Mouse (Mus musculus) embryonic fibroblast, embryonic 13.5 days (primary cell): ENCODE data around the gene Rnf208.

Experiments used
- CTCF ChIP-seq: IDR thresholded peaks from 2 replicates; pipeline ENCODE4 v1.5.1; 2011; ENCODE audit warnings: mild to moderate bottlenecking, control low read depth, low read length, moderate library complexity, borderline replicate concordance; ENCODE audit not compliant: insufficient read depth
- POLR2A ChIP-seq: IDR thresholded peaks from 2 replicates; pipeline ENCODE4 v1.6.1; 2011; ENCODE audit warnings: low read depth, mild to moderate bottlenecking, control low read depth, low read length, moderate library complexity

DNA sequence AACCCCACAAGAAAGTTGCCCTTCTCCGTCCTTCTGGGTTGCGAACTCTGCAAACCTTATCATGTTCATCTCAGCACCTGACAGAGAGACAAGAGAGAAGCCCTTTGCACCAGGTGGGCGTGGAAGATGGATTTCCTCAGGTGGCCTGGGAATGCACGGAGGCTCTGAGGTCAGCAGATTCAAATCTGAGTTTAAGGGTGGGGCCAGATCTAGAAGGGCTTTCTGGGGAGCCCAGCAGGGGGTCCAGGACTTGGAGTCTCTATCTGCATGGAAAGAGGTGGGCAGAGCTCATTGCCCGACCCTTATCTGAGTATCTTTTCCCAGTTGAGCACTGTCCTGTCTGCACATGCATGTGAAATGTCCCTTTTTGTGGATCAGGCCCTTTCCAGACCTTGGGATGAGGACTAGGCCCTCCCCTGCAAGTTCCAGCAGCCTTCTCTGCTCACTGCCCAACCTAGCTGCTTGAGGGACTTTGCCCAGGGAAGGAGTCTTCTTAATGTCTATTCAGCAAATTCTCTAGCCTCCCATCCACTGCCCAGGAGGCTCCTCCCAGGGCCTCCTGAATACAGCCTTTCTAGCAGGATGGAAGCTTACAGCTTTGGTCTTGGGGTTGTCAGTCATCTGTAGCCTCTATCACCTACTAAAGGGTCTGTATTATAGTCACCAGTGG lies 7.4 kb upstream of the Rnf208 start:
- no peak for TF ChIP-seq POLR2A
- TF ChIP-seq CTCF, result no peak
